8 mouse cellular contexts compared by ENCODE assay signal in genomic region chr12:70148631-70149265, GRCm38 (mm10). TPM values are rescaled to one million over a fixed set of nuclear protein-coding genes. Genes with fewer than 3 reads are reported as not detected.
A peak's percentile ranks its signal among the peaks of the same experiment; 100 is the strongest.
DNase-seq lines count a peak whose midpoint lies in the region; ATAC-seq and TF ChIP-seq lines count a peak whose summit lies in the region.

No protein-coding gene starts in this region.

- peaks cover 7% of the 10 kb centered on the region; the same call in 1 of the 2 replicates for H3K4me1 ChIP-seq in heart, embryonic 11.5 days (ENCODE audit: control insufficient read depth, insufficient read depth, low read length)
- peaks cover 13% of the 10 kb centered on the region for H3K4me1 ChIP-seq in heart, embryonic 16.5 days (ENCODE audit: control insufficient read depth, insufficient read depth, low read length)
- peaks cover 6% of the 10 kb centered on the region; the same call in 1 of the 2 replicates for H3K4me1 ChIP-seq in liver, embryonic 13.5 days (replicated peaks)
- H3K4me1 ChIP-seq in small intestine, adult 2 months (ENCODE audit: control insufficient read depth, insufficient read depth, insufficient read length, low read length) = peaks cover 4% of the 10 kb centered on the region; the same call in 1 of the 2 replicates

- H3K4me3 ChIP-seq in heart, embryonic 11.5 days (ENCODE audit: low read depth, low read length) = peak overlapping the region; percentile 38
- peak overlapping the region; percentile 41 for H3K4me3 ChIP-seq in heart, embryonic 16.5 days (ENCODE audit: low read length)
- peak overlapping the region; percentile 37; the same call in 1 of the 2 replicates for H3K4me3 ChIP-seq in liver, embryonic 13.5 days (replicated peaks)
- peak overlapping the region; percentile 9; the same call in 1 of the 2 replicates for H3K4me3 ChIP-seq in small intestine, adult 2 months (ENCODE audit: low read depth, low read length)

- 0 out of 2 replicates have a peak overlapping the region, but pooled peaks have one; percentile 5 for H3K9ac ChIP-seq in heart, embryonic 11.5 days (ENCODE audit: low read depth, low read length)
- H3K9ac ChIP-seq in heart, embryonic 16.5 days (ENCODE audit: low read length) = peak overlapping the region; percentile 50
- H3K9ac ChIP-seq in liver, embryonic 13.5 days = no peak overlapping the region

- no peaks in the 10 kb centered on the region for H3K27me3 ChIP-seq in heart, embryonic 11.5 days (ENCODE audit: control insufficient read depth, insufficient read depth, low read length)
- no peaks in the 10 kb centered on the region for H3K27me3 ChIP-seq in heart, embryonic 16.5 days (ENCODE audit: control insufficient read depth, insufficient read depth, low read length)
- no peaks in the 10 kb centered on the region for H3K27me3 ChIP-seq in liver, embryonic 13.5 days
- no peaks in the 10 kb centered on the region for H3K27me3 ChIP-seq in small intestine, adult 2 months (ENCODE audit: control insufficient read depth, insufficient read depth, low read length)

- H3K4me2 ChIP-seq in heart, embryonic 11.5 days = peak overlapping the region; percentile 67
- peak overlapping the region; percentile 62 for H3K4me2 ChIP-seq in heart, embryonic 16.5 days (ENCODE audit: low read depth, low read length)
- H3K4me2 ChIP-seq in liver, embryonic 13.5 days = peak overlapping the region; percentile 56

- no peak for ATAC-seq in heart, embryonic 11.5 days (replicated peaks; ENCODE audit: insufficient number of reproducible peaks, low FRiP score, low TSS enrichment)
- ATAC-seq in heart, embryonic 16.5 days (replicated peaks; ENCODE audit: extremely low read depth, insufficient read depth, low FRiP score) = no peak
- no peak for ATAC-seq in liver, embryonic 13.5 days (ENCODE audit: low read depth)

- no peak for TF ChIP-seq POLR2A in small intestine, adult 2 months (IDR thresholded peaks at IDR 0.05; ENCODE audit: low read depth, low read length)

- H3K27ac ChIP-seq in heart, embryonic 11.5 days (ENCODE audit: low read depth, low read length) = no peak overlapping the region
- no peak overlapping the region for H3K27ac ChIP-seq in heart, embryonic 16.5 days (ENCODE audit: low read length)
- no peak overlapping the region for H3K27ac ChIP-seq in liver, embryonic 13.5 days
- no peak overlapping the region for H3K27ac ChIP-seq in small intestine, adult 2 months (ENCODE audit: insufficient read depth, low read depth, low read length)

- 9% methylated on average over 11 of the region's 11 CpGs for whole genome bisulfite sequencing in heart, embryonic 11.5 days (ENCODE audit: insufficient replicate concordance)
- WGBS in heart, embryonic 16.5 days = 17% methylated on average over 11 of the region's 11 CpGs
- 15% methylated on average over 11 of the region's 11 CpGs for WGBS in liver, embryonic 13.5 days (ENCODE audit: insufficient replicate concordance)
- WGBS in small intestine, adult 2 months = 5% methylated on average over 11 of the region's 11 CpGs

- no peaks in the 10 kb centered on the region for H3K36me3 ChIP-seq in heart, embryonic 11.5 days (ENCODE audit: control insufficient read depth, insufficient read depth, low read length)
- no peaks in the 10 kb centered on the region for H3K36me3 ChIP-seq in heart, embryonic 16.5 days (ENCODE audit: control insufficient read depth, insufficient read depth)
- H3K36me3 ChIP-seq in liver, embryonic 13.5 days = no peaks in the 10 kb centered on the region
- H3K36me3 ChIP-seq in small intestine, adult 2 months (ENCODE audit: control insufficient read depth, insufficient read depth, low read length) = no peaks in the 10 kb centered on the region

- DNase-seq in heart, adult 8-10 months (ENCODE audit: low spot score) = no peak
- DNase-seq in NIH3T3 (ENCODE audit: low read depth) = peak; percentile 13
- DNase-seq in liver, embryonic 13.5 days = no peak
- no peak for DNase-seq in layer of hippocampus, postnatal 36 days
- no peak for DNase-seq in frontal cortex, adult 2 months (ENCODE audit: extremely low spot score in 1 of 2, low spot score in 1 of 2)

- no peak for TF ChIP-seq CTCF in small intestine, adult 2 months (IDR thresholded peaks at IDR 0.05; ENCODE audit: extremely low read depth, insufficient read length, insufficient replicate concordance, low read depth, low read length)

- no peaks in the 10 kb centered on the region for H3K9me3 ChIP-seq in heart, embryonic 11.5 days (replicated peaks; ENCODE audit: control insufficient read depth, low read length)
- H3K9me3 ChIP-seq in heart, embryonic 16.5 days (replicated peaks; ENCODE audit: control insufficient read depth, low read length) = no peaks in the 10 kb centered on the region
- no peaks in the 10 kb centered on the region for H3K9me3 ChIP-seq in liver, embryonic 13.5 days (replicated peaks)

RNA-seq across cellular contexts. Expression of gene Abhd12b, which starts 5.2 kb away (rescaled TPM):
- not detected in 2 replicates for polyA plus RNA-seq in heart, embryonic 11.5 days (2014; fragmentation: Nextera tagmentation; extraction: Ambion mirVana)
- not detected for total RNA-seq in heart, adult 8-10 months (2022)
- polyA plus RNA-seq in heart, embryonic 16.5 days (2015; fragmentation: Nextera tagmentation; extraction: Ambion mirVana) = not detected in 2 replicates
- not detected in 2 replicates for polyA plus RNA-seq in liver, embryonic 13.5 days (2015; fragmentation: Nextera tagmentation; extraction: Ambion mirVana)
- polyA plus RNA-seq in small intestine, adult 2 months (2012; rRNA removed) = not detected in 2 replicates
- under 1 TPM in 1 of 2 experiments, not detected in 1; 0.20 TPM for total RNA-seq in layer of hippocampus, postnatal 36 days (2021)
- polyA plus RNA-seq in frontal cortex, adult 2 months (2012; rRNA removed) = 0.40 and 0.53 TPM in 2 replicates

RNA-seq across cellular contexts. Expression of gene Nin, which starts 35.2 kb away (rescaled TPM):
- 7.8 and 9.1 TPM in 2 replicates for polyA plus RNA-seq in heart, embryonic 11.5 days (2014; fragmentation: Nextera tagmentation; extraction: Ambion mirVana)
- total RNA-seq in heart, adult 8-10 months (2022) = 10 to 100 TPM; 13.1 to 17.0 (median 14.7) TPM
- 7.9 and 9.8 TPM in 2 replicates for polyA plus RNA-seq in heart, embryonic 16.5 days (2015; fragmentation: Nextera tagmentation; extraction: Ambion mirVana)
- 2.2 and 2.6 TPM in 2 replicates for polyA plus RNA-seq in liver, embryonic 13.5 days (2015; fragmentation: Nextera tagmentation; extraction: Ambion mirVana)
- 1.2 and 4.0 TPM in 2 replicates for polyA plus RNA-seq in small intestine, adult 2 months (2012; rRNA removed)
- total RNA-seq in layer of hippocampus, postnatal 36 days (2021) = 10 to 100 TPM; 69.8 to 72.7 TPM
- polyA plus RNA-seq in frontal cortex, adult 2 months (2012; rRNA removed) = 33.8 and 38.5 TPM in 2 replicates
